Mouse (Mus musculus) ES-CJ7 (cell line): ENCODE results near the gene Dennd4b.
"Not testable (repeated sequence)": the region's sequence is repeated elsewhere in the genome, so short reads cannot be mapped to it uniquely, and the experiment has no call there.

Source experiments
- DNase-seq: peaks from one replicate; pipeline ENCODE4 v3.0.0; 2011; ENCODE audit warnings: low read depth, low spot score

The Dennd4b gene

GRCm38 (mm10) chr3:90265034-90265931 is at the start of gene Dennd4b:
TSS of gene Dennd4b (plus strand) at chr3:90265185.
- peak; percentile 76 for DNase-seq

DNA sequence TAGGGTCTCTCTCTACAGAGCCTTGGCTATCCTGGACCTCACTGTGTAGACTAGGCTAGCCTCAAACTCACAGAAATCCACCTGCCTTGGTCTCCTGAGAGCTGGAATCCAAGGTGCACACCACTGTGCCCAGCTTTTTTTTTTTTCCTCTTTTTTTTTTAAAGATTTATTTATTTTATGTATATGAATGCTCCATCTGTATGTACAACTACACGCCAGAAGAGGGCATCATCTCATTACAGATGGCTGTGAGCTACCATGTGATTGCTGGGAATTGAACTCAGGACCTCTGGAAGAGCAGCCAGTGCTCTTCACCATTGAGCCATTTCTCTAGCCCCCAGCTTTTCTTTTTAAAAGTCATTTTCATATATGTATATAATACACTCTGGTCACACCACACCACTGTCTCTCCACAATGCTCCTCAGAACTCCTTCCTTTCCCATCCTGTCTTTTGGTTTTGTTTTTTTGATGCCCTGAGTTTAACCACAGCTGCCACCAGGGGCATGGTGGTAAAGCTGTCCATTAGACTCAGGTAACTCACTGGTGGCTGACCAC is 49.1 kb upstream of the Dennd4b start:
- no peak for DNase-seq

GRCm38 (mm10) chr3:90220088-90220487 is 44.9 kb upstream of the Dennd4b start:
- peak; percentile 71 for DNase-seq

DNA sequence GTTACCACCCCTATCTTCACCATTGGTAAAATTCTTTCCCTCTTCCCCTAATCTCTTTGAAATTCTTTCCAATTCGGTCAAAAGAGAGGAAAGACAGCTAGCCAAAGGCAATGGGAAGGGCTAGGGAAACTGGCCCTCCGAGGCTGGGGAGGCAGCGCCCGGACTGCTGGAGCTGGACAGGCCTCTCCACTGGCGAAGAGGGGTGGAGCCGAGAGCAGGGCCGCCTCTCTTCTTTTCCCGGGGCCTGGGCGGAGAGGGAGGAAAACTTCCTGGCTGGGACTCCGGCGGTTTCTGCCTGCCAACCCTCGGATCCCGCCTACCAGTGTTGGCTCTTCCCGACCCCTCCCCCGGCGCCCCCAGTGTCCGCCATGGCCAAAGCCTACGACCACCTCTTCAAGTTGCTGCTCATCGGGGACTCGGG is 44.4 kb upstream of the Dennd4b start:
- no peak for DNase-seq

- DNase-seq: no peak
Measured at GRCm38 (mm10) chr3:90221123-90221522, 43.9 kb upstream of the Dennd4b start.

- no peak for DNase-seq
Measured at GRCm38 (mm10) chr3:90222455-90222854, 42.5 kb upstream of the Dennd4b start.

- no peak for DNase-seq
Measured at GRCm38 (mm10) chr3:90222941-90223340, 42.0 kb upstream of the Dennd4b start.

DNA sequence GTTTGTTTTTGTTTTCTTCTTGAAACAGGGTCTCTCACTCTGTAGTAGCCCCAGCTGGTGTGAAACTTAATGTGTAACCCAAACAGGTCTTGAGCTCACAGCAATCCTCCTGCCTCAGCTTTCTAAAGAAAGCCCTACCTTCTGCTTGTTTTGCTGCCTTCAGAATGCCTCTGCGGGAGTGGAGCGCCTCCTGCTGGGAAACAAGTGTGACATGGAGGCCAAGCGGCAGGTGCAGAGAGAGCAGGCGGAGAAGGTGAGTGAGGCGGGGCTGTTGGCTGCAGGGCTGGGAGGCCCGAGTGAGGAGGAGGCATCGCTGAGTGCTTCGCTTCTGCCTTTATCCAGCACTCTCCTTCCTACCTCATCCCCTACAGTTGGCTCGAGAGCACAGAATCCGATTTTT is 40.7 kb upstream of the Dennd4b start:
- peak; percentile 84 for DNase-seq

DNA sequence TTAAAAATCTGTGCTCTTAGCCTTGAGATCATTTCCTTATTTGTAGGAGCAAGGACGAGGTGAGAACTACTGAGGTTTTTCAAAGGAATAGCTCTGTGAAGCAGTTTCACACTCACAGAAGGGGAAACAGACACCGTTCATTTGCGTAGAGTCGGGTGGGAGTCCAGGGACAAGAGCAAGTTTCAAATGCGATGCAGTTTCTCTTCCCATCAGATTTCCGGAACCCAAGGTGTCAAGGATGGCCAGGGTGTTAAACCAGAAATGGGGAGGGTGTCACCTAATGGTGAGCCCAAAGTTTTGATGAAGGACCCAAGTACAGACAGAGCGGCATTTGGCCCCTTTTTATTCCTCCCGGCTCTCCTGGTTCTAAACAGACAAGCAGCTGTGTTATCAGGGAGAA is 33.9 kb upstream of the Dennd4b start:
- no peak for DNase-seq

DNA sequence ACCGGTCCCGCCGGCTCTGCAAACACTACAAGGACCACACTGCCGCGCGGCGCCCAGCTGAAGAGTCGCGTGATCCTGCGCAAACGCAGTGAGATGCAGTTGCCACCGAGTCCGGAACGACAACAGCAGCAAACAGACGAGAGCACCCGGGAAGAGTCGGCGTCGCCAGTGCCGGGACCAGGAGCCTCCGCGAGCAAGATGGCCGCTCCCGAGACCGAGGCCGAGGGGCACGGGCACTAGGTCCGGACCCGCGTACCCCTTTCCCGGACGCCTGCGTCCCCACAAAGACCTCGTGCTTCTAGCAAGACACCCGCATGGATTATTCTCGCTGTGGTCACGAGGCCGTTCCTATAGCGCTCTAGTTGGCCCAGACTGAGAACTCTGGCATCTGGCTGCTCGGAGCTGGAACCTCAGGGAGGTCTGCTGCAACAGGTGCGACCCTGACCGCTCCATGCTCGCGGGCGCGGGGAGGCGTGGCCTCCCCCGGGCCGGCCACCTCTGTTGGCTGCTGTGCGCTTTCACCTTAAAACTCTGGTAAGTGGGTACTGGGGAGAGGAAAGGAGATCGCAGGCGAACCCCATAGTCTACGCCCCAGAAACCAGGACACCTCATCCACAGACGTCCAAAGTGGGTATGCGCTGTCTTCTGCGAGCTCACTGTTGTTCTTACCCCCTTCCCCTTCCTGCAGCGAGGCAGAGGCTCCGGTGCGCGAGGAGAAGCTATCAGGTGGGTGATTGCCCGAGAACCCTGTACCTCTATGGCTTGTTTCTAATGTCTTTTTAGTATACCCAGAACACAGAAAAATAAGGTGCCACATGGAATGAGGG is 33.3 kb upstream of the Dennd4b start, which contains the start of gene Jtb:
Gene Jtb (plus strand): TSS at position 91 of the 827 bp plus-strand sequence.
- DNase-seq: peak; percentile 97

DNA sequence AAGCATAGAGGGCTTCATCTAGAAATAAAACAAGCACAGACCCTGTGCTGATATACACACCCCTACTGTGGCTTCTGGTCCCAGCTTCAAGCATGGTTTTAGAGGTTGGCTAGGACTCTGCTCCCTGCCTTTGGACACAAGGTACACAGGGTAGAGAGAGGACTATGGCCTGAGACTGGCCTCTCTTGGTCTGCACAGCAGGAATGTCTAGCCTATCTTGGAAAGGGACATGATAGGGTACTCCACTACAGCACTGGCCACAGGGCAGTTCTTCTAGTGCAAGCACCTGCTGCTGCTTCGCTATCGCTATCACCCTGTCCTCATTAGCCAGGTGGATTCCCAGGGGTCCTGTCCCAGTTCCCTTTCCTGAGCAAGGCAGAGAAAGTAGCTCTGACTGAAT is 23.7 kb upstream of the Dennd4b start:
- no peak for DNase-seq

DNA sequence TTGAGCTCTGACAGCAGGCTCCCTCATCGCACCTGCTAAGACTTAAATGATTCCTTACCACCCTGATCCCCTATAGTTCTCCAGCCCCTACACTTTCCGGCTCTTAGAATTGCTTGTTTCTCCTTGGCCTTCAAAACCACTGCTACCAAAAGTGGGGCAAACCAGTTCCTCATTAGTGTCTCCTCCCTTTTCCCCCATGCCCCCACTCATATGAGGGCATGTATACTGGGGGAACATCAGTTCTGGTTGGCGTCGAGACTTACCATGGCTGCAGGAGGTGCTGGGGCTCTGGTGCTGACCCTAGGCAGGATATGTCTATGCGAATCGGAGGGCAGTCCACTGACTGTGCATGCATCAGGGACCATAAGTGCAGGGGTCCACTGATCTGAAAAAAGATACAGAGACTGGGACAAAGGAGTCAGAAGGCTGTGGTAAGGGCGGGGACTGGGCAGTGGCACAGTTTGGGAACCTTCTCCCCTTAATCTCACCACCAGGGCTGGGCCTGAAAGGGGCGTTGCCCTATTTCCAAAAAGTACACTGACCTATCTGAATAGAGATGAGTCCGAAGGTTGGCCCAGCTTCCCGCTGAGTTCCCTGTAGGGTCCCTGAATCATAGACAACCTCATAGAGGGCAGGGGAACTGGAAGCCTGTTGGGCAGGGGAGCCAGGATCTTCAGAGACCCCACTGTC is 23.2 kb upstream of the Dennd4b start:
- DNase-seq: no peak

GRCm38 (mm10) chr3:90242984-90243775 is 21.8 kb upstream of the Dennd4b start, which contains the start of gene Creb3l4:
TSS of gene Creb3l4 (minus strand) at chr3:90243512.
- DNase-seq: peak; percentile 83

DNA sequence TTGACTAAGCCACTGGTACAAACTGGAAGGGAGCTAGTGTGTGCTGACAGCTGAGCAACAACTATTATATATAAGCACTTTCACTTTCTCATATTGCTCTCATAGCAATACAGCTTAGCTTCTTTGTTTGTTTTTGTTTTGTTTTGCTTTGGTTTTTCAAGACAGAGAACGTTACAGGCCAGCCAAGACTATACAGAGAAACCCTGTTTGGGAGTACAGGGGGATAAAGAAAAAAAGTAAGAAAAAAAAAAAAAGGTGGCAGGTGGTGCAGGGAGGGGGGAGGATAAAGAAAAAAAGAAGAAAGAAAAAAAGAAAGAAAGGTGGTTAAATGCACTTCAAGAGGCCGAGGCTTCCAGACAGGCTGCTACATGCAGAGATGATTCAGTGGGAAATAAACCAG is 19.6 kb upstream of the Dennd4b start:
- DNase-seq: no peak

DNA sequence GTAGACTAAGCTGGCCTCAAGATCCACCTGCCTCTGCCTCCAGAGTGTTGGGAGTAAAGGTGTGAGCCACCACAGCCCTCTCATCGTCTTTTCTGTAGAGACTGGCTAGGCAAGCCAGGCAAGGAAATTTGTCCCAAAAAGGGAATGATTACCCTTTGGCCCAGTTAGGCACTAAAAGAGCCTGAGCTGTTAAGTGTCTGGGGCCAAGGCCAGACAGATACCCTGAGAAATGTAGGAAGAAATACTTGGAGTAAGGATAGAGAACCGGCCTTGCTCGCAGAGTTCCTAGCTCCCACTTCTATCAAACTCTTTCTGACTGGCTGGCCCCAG is 17.4 kb upstream of the Dennd4b start:
- no peak for DNase-seq

- DNase-seq: peak; percentile 95
Measured at GRCm38 (mm10) chr3:90247960-90248745, 16.8 kb upstream of the Dennd4b start, which contains the start of gene Slc39a1. TSS of gene Slc39a1 (plus strand) at chr3:90248172.

DNA sequence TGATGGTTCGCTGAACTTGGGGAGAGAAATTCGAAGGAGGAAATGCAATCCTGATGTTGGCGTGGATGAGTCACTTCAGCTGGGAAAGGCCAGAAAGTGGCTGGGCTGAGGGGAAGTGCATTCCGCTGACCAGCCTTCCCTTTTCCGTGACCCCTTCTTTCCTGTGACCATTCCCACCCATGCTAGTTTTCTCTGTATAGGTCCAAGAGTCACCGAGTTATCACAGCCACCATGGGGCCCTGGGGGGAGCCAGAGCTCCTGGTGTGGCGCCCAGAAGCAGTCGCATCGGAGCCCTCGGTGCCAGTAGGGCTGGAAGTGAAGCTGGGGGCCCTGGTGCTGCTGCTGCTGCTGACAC is 16.3 kb upstream of the Dennd4b start:
- no peak for DNase-seq

GRCm38 (mm10) chr3:90250791-90251190 is 14.2 kb upstream of the Dennd4b start:
- no peak for DNase-seq

- DNase-seq: not testable (repeated sequence)
Measured at GRCm38 (mm10) chr3:90251731-90252226, 13.2 kb upstream of the Dennd4b start.

GRCm38 (mm10) chr3:90252659-90253058 is 12.3 kb upstream of the Dennd4b start:
- DNase-seq: not testable (repeated sequence)
